Mouse (Mus musculus) heart, postnatal 25 days (tissue): ENCODE data around the gene Vmn2r30. TPM values are rescaled to one million over a fixed set of nuclear protein-coding genes. Genes with fewer than 3 reads are reported as not detected.
"Not testable (repeated sequence)": the region's sequence is repeated elsewhere in the genome, so short reads cannot be mapped to it uniquely, and the experiment has no call there.

Experiments used
- DNase-seq: peaks from one replicate; pipeline ENCODE4 v3.0.0; 2022; ENCODE audit warnings: low spot score
- intact Hi-C: fragments of 180-260 bp; cut with DNase I; formaldehyde crosslinking; loops from one replicate; pipeline ENCODE4 v1.15.1; 2025
- microRNA-seq: library from miRNA; unstranded; fragments of <30 nt; microRNA quantifications from one replicate; pipeline ENCODE4 v1.2.0, GENCODE M21; 2022
- total RNA-seq, 2 experiments: library from RNA; stranded (reverse); gene quantifications; 2 replicates each; pipeline ENCODE4 v1.2.3; 2021

The Vmn2r30 gene
- total RNA-seq = not detected

DNA sequence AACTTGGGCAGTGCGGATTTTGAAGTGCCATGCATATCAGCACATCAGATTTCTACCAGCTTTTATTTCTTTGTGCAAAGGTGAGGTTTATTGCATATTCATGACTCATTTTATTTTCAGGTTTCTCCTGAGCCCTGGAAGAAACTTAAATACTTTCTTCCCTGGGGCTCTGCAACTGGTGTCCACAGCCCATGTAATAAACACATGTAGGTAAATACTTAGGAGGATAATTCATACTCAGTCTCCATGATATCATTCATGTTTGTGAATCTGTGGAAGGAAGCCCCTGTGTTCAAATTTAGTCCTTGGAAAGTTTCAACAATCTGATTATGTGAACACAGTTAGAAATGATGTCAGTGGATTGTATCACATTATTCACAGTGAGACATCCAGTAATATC lies at the start of gene Vmn2r30:
TSS of gene Vmn2r30 (minus strand) at position 101 of the 400 bp plus-strand sequence.
- DNase-seq, intact Hi-C loops: not testable (repeated sequence)

DNA sequence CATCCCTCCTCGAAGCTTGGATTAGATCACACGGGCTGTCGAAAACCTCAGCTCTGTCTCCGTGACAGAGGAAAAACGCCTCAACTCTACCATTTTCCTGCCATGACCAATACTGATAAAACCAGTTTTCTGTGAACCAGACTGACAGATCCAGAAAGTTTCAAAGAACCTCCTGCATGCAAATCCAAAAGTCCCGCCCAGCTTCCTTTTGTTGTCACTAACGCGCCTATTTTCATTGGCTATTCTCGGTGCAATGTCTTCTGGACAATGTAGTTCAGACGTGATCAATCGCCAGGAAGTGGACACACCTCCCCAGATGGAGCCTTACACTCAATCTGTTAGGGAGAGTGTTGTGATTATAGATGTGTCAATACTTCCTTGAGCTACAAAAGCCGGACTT lies 37.0 kb upstream of the Vmn2r30 start, which contains the start of gene Gm45783:
TSS of gene Gm45783 (minus strand) at position 143 of the 400 bp plus-strand sequence.
- intact Hi-C loops = not testable (repeated sequence)

DNA sequence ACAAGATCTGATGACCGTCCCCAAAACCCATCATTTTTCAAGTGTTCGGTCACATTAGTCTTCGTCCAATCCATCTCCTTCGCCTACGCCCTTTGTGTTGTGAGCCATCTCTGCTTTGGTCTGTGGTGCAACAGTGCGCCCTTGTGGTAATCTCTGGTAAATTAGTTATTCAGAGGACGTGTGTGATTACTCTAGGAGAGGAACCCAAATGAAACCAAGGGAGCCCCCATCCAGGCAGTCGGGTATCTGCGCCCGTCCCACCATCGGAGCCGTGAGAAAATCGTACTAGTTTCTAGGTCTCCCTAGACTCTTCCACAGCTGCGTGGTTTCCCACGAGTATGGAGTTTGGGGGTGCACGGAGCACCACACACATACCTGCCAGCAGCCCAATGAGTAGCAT lies 41.8 kb downstream of the Vmn2r30 start:
- intact Hi-C loops = loop anchor here (10.0 kb wide), 2 partner anchors 171 to 1011 kb away; partner anchors contain the start of genes Zfp667 and Zfp954
- DNase-seq = no peak

More for the DNA sequence above, 37.0 kb upstream of the Vmn2r30 start, which contains the start of gene Gm45783:
- not testable (repeated sequence) for DNase-seq

- intact Hi-C loops = loop anchor here (10.0 kb wide), 1 partner anchor 917 kb away; the partner anchor contains the start of gene Zfp78
- DNase-seq = no peak
Measured at GRCm38 (mm10) chr7:7281383-7281782, 56.0 kb downstream of the Vmn2r30 start.

GRCm38 (mm10) chr7:7277966-7278567 lies 59.3 kb downstream of the Vmn2r30 start, which contains the start of gene Gm45844:
Gm45844 (minus strand) TSS chr7:7278289.
- DNase-seq = peak; percentile 89
- intact Hi-C loops = loop anchor here (2.0 kb wide), 1 partner anchor 337 kb away; no protein-coding TSS in a partner anchor

GRCm38 (mm10) chr7:7277556-7277955 lies 59.9 kb downstream of the Vmn2r30 start:
- DNase-seq, intact Hi-C loops: not testable (repeated sequence)

Small RNA genes within 50 kb of the gene (microRNA-seq; reads per million reads assigned to microRNA genes)
- gene Mir5620 = 4.7 reads per million, percentile 12 among the genes with 10 or more reads in this experiment

Other genes with a start within 250 kb of the Vmn2r30 start
- 1 to 10 TPM; 3.0 to 3.7 TPM for gene Zfp954, start 216.1 kb downstream of the Vmn2r30 start, total RNA-seq
- under 1 TPM; 0.18 to 0.39 TPM for gene Zfp773, start 200.9 kb downstream of the Vmn2r30 start, total RNA-seq
- gene Zfp418, start 166.3 kb downstream of the Vmn2r30 start, total RNA-seq = 1 to 10 TPM; 1.7 to 2.1 TPM
- gene Zfp772, start 127.6 kb downstream of the Vmn2r30 start, total RNA-seq = 1 to 10 TPM; 1.7 to 2.2 TPM
- gene Vmn2r29, start 90.3 kb downstream of the Vmn2r30 start, total RNA-seq = under 1 TPM in 1 of 2 experiments, not detected in 1; 0.16 TPM
- 1 to 10 TPM in 1 of 2 experiments, under 1 TPM in 1; 0.78 to 2.3 TPM for gene Gm45844, start 59.3 kb downstream of the Vmn2r30 start, total RNA-seq
- 10 to 100 TPM; 51.0 to 58.5 TPM for gene Clcn4, start 36.8 kb downstream of the Vmn2r30 start, total RNA-seq
- not detected for gene Gm45783, start 37.0 kb upstream of the Vmn2r30 start, total RNA-seq
- gene Vmn2r31, start 62.1 kb upstream of the Vmn2r30 start, total RNA-seq = not detected
- not detected for gene Vmn2r32, start 142.4 kb upstream of the Vmn2r30 start, total RNA-seq
- not detected for gene Vmn2r33, start 229.2 kb upstream of the Vmn2r30 start, total RNA-seq